Mouse (Mus musculus) layer of hippocampus, postnatal 36 days (tissue): ENCODE results near the gene Olfr64. TPM values are rescaled to one million over a fixed set of nuclear protein-coding genes. Genes with fewer than 3 reads are reported as not detected.

ENCODE experiments used
- DNase-seq, 2 experiments: peaks; one replicate each; pipeline ENCODE4 v3.0.0; 2022
- total RNA-seq, 2 experiments: library from RNA; stranded (reverse); gene quantifications; 2 replicates each; pipeline ENCODE4 v1.2.3; 2021

Gene Olfr64
- not detected for total RNA-seq

DNA sequence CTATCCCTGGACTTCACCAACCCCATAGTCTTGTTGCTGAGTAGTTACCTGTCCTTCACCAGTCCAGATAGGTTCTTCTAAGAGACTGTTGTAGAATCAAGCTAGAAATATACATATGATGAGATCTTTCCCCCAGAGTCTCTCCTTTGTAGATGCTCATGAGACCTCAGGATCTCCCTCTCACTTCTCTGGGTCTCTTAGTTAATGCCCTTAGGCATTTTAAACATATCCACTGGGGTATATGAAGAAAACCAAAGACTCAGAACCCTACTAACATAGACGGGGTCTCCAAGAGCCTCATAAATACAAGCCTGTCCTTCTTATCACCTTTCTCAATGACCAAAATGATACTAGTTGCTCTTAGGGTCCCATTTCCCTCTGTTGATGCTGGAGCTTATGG, at the start of gene Olfr64:
Gene Olfr64, minus strand, starts transcription at position 101 of the 400 bp plus-strand sequence.
- DNase-seq = no peak

GRCm38 (mm10) chr7:103942730-103943129, 48.4 kb upstream of the Olfr64 start:
- DNase-seq = no peak

DNA sequence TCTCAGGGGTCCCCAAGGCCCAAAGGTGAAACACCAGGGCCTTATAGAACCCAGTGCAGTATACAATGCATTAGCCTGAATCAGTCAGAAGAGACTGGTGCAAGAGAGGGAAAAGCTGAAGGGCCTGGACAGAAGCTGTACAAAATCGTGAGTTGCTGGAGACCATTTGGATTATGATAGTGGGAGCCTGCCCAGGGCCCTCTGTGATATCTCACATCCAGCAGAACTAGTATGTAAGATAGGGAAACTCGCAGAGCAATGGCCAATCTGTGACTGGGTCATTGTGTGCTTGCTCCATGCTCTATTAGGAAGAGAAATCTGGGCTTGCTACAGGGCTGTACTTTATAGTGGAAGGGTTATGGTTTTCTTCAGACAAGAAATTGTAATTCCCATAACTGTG, 40.0 kb upstream of the Olfr64 start, which contains the start of gene Olfr632:
Gene Olfr632, plus strand, starts transcription at position 84 of the 400 bp plus-strand sequence.
- no peak for DNase-seq

- DNase-seq = no peak
Observed at GRCm38 (mm10) chr7:103928525-103928924, 34.2 kb upstream of the Olfr64 start, which contains the start of gene Olfr631. TSS of gene Olfr631 (plus strand) at chr7:103928825.

- DNase-seq = no peak
Observed at GRCm38 (mm10) chr7:103915338-103915737, 21.1 kb upstream of the Olfr64 start.

DNA sequence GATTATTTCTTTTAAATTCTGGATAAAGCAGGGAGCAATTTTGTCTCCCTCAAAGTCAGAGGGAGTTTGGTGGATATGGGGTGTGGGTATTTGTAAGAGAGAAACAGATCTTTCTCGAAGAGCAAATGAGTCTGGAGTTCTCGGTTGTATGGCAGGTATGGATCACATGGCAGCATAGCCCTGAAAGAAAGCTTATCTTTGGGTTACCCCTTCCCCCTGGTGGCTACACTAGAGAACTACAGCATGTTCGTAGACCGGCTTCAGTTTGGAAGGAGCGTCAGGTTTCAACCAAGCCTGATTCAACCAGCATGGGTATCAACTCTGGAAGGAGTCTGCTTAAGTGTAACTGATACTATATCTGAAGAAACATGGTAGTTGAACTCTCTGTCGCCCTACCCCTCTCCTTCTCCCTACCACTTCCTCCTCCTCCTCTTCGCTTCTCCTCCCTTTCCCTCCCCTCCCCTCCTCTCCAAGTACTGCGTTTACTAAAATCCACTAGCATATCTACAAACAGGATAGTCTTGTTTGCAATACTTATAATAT, 18.8 kb upstream of the Olfr64 start:
- DNase-seq = no peak

- DNase-seq = no peak
Observed at GRCm38 (mm10) chr7:103910047-103910446, 15.8 kb upstream of the Olfr64 start.

- DNase-seq = no peak
Observed at GRCm38 (mm10) chr7:103903187-103903586, 8.9 kb upstream of the Olfr64 start, which contains the start of gene Olfr65. TSS of gene Olfr65 (plus strand) at chr7:103903487.

GRCm38 (mm10) chr7:103886152-103886551, 8.1 kb downstream of the Olfr64 start, which contains the start of gene Olfr66:
TSS of gene Olfr66 (minus strand) at chr7:103886252.
- DNase-seq = no peak

DNA sequence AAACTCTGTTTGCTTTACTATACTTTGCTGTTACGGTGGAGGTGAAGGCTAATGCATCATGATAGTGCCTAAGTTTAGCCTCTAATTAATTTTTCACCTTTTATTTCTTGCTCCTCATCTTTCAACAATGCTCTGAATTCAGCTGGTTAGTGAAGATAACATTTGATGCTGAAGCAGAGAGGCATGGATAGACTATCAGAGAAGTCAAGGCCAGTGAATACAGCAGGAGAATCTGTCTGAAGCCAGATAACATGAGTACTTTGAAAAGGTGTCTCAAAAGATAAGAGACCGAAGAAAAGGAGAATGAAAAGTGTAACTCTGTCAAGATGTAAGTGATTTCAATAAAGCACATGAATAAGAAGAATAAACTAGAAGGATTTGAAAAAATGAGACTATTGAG, 17.2 kb downstream of the Olfr64 start:
- no peak for DNase-seq

DNA sequence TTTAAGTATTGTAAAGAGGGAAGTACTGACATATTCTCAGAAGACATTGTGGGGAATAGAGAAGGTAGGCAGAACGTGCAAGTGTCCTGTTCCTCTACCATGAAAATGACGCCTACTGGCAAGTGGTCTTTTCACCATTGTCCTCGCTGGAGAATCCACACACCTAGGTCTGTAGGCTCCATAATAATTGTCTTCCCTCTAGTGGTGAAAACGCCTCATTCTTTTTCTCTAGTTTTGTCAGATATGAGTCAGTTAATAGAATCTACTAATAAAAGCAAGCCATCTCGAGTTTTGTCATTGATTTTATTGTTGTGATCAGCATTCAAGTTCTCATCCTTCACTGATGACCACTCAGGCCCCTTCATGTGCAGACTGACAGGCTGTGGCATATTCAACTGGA, 19.8 kb downstream of the Olfr64 start:
- DNase-seq = no peak

- DNase-seq = no peak
Observed at GRCm38 (mm10) chr7:103873064-103873463, 21.2 kb downstream of the Olfr64 start.

DNA sequence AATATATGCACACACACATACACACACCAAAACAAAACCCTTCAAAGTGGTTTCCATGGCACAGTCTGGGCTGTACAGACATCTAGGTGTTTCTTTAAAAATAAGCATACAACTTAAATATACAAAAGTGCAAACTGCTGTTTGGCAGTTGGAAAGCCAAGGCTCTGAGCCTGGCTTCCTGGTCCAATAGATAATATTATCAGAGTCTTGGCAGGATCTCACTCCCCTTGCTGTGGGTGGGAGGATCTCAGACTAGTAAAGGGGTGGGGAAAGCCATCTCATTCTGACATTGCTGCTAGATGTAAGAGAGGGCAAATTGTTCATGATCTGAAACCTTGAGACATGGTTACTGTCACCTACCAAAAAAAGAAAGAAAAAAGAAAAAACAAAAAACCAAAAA, 23.6 kb downstream of the Olfr64 start:
- no peak for DNase-seq

- no peak for DNase-seq
Observed at GRCm38 (mm10) chr7:103865716-103866115, 28.6 kb downstream of the Olfr64 start.

DNA sequence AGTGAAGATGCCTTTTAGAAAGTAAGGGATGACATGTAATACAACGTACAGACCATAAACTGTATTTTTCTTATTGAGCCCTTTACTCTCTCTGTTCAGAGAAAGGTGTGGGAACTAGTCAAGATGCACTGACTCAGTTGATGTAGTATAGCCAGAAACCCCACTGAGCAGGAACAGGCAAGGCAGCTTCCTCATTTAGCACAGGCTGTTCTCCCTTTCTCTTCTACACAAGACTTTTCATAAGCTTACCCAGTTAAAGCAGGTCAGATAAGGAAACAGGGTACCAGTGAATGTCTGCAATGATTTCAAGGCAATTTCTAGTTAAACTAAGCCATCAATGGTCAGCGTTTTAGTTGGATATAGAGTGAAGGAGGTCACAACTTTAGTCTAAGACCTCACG, 32.8 kb downstream of the Olfr64 start:
- no peak for DNase-seq

DNA sequence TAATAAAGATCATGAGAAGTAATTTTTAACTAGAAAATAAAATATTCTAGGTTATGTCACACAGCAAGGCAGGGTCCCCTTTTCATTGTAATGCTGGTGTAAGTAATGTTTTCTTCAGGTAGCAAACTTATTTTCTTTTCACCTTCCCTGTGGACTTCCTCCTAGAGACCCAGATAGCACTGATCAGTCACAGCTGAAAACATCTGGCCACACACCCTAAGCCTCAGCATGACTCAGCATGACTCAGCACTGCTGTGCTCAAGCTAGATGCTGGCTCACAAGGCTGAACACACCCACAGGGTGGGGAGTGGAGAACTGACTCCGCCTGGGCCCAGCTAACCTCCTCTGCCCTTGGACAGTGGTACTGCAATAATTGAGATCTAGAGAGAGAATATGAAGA, 33.4 kb downstream of the Olfr64 start:
- DNase-seq = no peak

DNA sequence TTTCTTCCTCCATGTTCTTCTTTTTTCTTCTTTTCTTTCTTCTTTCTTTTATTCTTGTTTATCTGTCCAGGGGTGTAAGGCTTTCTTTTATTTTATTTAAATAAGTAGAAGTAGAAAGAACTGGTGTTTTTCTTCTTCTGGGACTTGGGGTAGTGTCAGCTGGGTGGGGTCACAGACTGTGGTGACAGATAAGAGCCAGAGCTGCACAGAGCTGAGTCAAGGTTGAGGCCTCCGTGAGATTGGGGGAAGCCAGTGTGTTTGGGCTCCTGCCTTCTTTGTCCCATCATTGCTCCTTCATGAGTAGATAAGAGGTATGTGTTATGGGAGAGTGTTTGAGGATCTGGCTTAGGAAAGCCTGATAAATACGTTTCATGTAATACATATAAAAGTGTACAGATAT, 35.2 kb downstream of the Olfr64 start:
- DNase-seq = no peak

GRCm38 (mm10) chr7:103854669-103855068, 39.6 kb downstream of the Olfr64 start:
- DNase-seq = no peak

DNA sequence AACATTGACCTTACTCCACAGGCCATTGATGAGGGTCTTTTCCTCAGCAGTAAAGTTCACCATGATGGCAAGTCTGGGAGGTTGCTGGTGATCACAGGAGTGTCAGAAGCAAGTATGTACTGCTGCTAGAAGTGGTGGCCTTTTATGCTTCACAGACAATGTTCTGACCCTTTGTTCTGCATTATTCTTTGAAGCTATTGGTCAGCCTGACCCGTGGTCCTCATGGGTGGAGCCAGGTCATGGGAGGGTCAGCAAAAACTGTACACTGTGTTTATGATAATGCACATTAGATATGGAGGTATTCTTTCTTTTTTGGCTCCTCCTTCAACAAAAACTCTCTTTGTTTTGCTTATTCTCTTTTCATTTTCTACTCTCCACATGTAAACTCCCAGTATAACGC, 41.2 kb downstream of the Olfr64 start, which contains the start of gene Hbb-y:
Gene Hbb-y, minus strand, starts transcription at position 127 of the 400 bp plus-strand sequence.
- no peak for DNase-seq

DNA sequence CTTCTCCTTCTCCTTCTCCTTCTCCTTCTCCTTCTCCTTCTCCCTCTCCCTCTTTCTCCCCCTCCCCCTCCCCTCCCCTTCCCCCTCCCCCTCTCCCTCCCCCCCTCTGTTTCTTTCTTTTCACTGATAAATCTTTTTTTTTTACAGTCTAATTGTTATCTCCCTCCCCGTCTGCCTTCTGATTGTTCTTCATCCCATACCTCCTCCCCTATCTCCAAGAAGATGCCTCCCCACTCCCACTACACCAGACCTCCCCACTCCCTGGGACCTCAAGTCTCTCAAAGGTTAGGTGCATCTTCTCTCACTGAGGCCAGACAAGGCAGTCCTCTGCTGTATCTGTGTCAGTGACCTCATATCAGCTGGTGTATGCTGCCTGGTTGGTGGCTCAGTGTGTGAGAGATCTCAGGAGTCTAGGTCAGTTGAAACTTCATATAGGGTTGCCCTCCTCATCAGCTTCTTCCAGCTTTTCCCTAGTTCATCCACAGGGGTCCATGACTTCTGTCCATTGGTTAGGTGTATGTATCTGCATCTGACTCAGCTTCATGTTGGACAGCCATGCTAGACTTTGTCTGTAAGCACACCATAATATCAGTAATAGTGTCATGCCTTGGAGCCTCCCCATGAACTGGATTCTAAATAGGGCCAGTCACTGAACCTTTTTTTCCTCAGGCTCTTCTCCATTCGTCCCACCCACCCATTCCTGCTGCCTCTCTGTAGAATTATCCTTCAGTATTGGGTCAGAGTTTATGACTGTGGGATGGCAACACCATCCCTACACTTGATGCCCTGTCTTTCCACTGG, 49.6 kb downstream of the Olfr64 start:
- DNase-seq = no peak

GRCm38 (mm10) chr7:103843034-103843433, 51.3 kb downstream of the Olfr64 start, which contains the start of gene Hbb-bh1:
TSS of gene Hbb-bh1 (minus strand) at chr7:103843164.
- no peak for DNase-seq

- DNase-seq = no peak
Observed at GRCm38 (mm10) chr7:103840268-103840667, 54.0 kb downstream of the Olfr64 start, which contains the start of gene Hbb-bh2. TSS of gene Hbb-bh2 (minus strand) at chr7:103840520.
